Mouse (Mus musculus) liver, adult 2 months (tissue): ENCODE data around the gene Scml4. TPM values are rescaled to one million over a fixed set of nuclear protein-coding genes. Genes with fewer than 3 reads are reported as not detected.

Experiments
- DNase-seq: peaks from one replicate; pipeline ENCODE4 v3.0.0-alpha.2; 2011; ENCODE audit warnings: low read depth, low spot score; ENCODE audit errors: extremely low read depth
- H3K27ac ChIP-seq: fragments of 200-500 bp; replicated peaks from 2 replicates; pipeline ENCODE4 v1.5.1; 2012; ENCODE audit warnings: low read depth, mild to moderate bottlenecking, control low read depth, inconsistent platforms, low read length; ENCODE audit not compliant: insufficient read depth
- H3K27me3 ChIP-seq: fragments of 200-500 bp; 2 replicates; pipeline ENCODE4 v1.6.1; 2012; ENCODE audit warnings: mild to moderate bottlenecking, moderate library complexity, low read length, inconsistent platforms; ENCODE audit not compliant: control insufficient read depth, insufficient read depth
- H3K36me3 ChIP-seq: fragments of 200-500 bp; 2 replicates; pipeline ENCODE4 v1.6.1; 2012; ENCODE audit warnings: low read length, inconsistent platforms; ENCODE audit not compliant: control insufficient read depth, insufficient read depth
- H3K4me1 ChIP-seq: fragments of 200-500 bp; 2 replicates; pipeline ENCODE4 v1.6.1; 2011; ENCODE audit warnings: low read length; ENCODE audit not compliant: control insufficient read depth, insufficient read depth
- H3K4me3 ChIP-seq: fragments of 200-500 bp; 2 replicates; pipeline ENCODE4 v1.5.1; 2011; ENCODE audit warnings: low read depth, mild to moderate bottlenecking, control low read depth, low read length, moderate library complexity; ENCODE audit not compliant: insufficient read depth
- H3K79me2 ChIP-seq: fragments of 200-500 bp; 2 replicates; pipeline ENCODE4 v1.6.1; 2012; ENCODE audit warnings: inconsistent platforms, mild to moderate bottlenecking, low read length, moderate library complexity; ENCODE audit not compliant: control insufficient read depth, insufficient read depth
- H3K9ac ChIP-seq: fragments of 200-500 bp; 2 replicates; pipeline ENCODE4 v1.6.1; 2012; ENCODE audit warnings: low read depth, mild to moderate bottlenecking, control low read depth, inconsistent platforms, low read length
- CTCF ChIP-seq: fragments of 200-500 bp; IDR thresholded peaks from 2 replicates; pipeline ENCODE4 v1.5.1; 2011; ENCODE audit warnings: low read depth, low read length, control low read depth
- POLR2A ChIP-seq: fragments of 200-500 bp; IDR thresholded peaks from 2 replicates; pipeline ENCODE4 v1.6.1; 2011; ENCODE audit warnings: low read length, control low read depth; ENCODE audit not compliant: insufficient read depth; ENCODE audit errors: extremely low read depth
- WGBS: fragments of 180-500 bp; shearing (Covaris S2); methylation state at CpG from one replicate; pipeline ENCODE4 v1.1.7; 2018; 5-methylcytosine and 5-hydroxymethylcytosine counted together
- polyA plus RNA-seq: library from polyadenylated mRNA; depleted of rRNA; stranded (reverse); fragments of >200 nt; gene quantifications from 2 replicates; pipeline ENCODE4 v1.2.3, GENCODE M21; 2012
- total RNA-seq: library from RNA; depleted of rRNA; stranded (reverse); fragments of >200 nt; gene quantifications from 2 replicates; pipeline ENCODE4 v1.2.3, GENCODE M21; 2014

Scml4 gene
- total and polyA plus RNA-seq, 2 experiments = 0.28 to 0.50 TPM

DNA sequence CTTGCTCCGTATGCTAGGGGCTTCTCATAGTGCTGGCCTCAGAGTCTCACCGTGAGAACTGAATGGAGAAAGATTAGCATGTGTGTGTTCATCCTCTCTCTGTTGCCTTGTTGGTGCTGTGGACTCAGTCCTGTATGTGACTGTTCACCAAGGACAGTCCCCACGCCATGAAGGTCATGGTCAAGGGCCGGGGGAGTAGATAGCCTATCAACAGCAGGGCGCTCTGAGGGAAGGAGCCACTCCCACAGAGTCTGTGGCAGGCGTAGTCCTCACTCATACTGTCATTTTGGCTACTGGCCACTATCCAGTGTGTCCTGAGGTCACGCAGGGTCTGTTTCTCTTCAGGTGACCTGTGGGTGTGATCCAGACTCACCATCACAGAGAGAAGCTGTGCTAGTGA, 34.5 kb downstream of the Scml4 start:
- no peak for DNase-seq
- TF ChIP-seq POLR2A (no peak), CTCF (no peak)
- H3K4me3 ChIP-seq = no peak overlapping the region

DNA sequence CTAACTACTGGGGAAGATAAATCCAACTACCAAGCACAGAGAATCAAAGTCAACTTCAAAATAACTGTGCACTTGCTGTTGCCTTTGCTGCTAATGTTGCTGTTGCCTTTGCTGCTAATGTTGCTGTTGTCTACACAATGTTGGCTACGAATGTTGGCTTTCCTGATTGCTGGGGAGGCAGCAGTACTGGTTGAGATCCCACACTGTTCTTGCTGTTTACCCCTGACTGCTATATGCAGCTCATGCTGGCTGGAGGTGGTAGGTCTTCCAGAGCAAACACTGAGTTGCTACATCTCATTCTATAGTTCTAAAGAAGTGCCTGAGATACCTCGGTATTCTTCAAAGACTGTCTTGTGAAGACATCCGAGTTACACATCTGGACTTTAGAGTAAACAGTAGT, 36.5 kb downstream of the Scml4 start:
- 70% methylated on average over 3 of the region's 3 CpGs for WGBS
- no peak for DNase-seq
- no peaks in the 10 kb centered on the region for H3K27me3 ChIP-seq
- H3K4me1 ChIP-seq = no peaks in the 10 kb centered on the region
- H3K36me3 ChIP-seq = no peaks in the 10 kb centered on the region
- no peak overlapping the region for H3K9ac ChIP-seq
- H3K79me2 ChIP-seq = no peaks in the 10 kb centered on the region
- no peak for TF ChIP-seq CTCF
- no peak for TF ChIP-seq POLR2A
- no peak overlapping the region for H3K4me3 ChIP-seq
- H3K27ac ChIP-seq = no peak overlapping the region

More for the DNA sequence above, 34.5 kb downstream of the Scml4 start:
- H3K4me1 ChIP-seq = no peaks in the 10 kb centered on the region
- H3K27ac ChIP-seq = no peak overlapping the region
- no peaks in the 10 kb centered on the region for H3K36me3 ChIP-seq
- WGBS = 66% methylated on average over 7 of the region's 7 CpGs
- no peaks in the 10 kb centered on the region for H3K27me3 ChIP-seq
- H3K79me2 ChIP-seq = no peaks in the 10 kb centered on the region
- no peak overlapping the region for H3K9ac ChIP-seq

DNA sequence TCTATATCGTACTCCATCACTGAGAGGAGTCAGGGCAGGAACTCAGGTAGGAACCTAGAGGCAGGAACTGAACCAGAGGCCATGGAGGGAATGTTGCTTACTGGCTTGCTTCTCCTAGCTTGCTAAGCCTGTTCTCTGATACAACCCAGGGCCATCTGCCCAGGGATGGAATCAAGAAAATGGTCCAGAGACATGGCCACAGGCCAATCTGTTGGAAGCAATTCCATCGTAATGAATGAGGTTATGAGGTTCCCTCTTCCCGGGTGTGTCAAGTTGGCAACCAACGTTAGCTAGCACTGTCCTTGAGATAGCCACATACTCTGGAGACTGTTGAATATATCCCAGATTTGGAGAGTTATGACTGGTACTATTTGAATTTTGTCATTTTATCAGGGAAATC, 37.0 kb downstream of the Scml4 start:
- no peak for DNase-seq
- WGBS = 74% methylated on average over 4 of the region's 4 CpGs
- Histone ChIP-seq H3K79me2 (no peaks in the 10 kb centered on the region), H3K9ac (no peak overlapping the region), H3K36me3 (no peaks in the 10 kb centered on the region), H3K4me3 (no peak overlapping the region), H3K27ac (no peak overlapping the region), H3K4me1 (no peaks in the 10 kb centered on the region), H3K27me3 (no peaks in the 10 kb centered on the region)
- no peak for TF ChIP-seq CTCF
- TF ChIP-seq POLR2A = no peak

DNA sequence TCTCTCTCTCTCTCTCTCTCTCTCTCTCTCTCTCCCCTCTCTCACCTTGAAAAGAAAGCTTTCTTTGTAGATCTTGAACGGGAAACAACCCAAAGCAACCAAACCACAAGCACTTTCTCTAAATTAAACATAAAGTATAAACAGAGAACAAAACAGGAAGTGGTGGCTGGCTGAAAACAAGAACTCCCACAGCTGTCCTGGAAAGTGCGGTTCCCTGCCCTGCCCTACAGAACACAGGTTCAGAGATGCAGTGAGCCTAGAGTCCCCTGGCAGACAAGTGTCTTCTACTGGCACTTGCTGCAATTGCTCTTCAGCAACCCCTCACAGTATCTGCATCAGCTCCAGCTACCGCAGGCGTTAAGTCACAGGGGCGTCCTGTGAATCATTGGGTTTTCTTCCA, 37.5 kb downstream of the Scml4 start:
- Histone ChIP-seq H3K79me2 (no peaks in the 10 kb centered on the region), H3K4me1 (no peaks in the 10 kb centered on the region), H3K27me3 (no peaks in the 10 kb centered on the region), H3K36me3 (no peaks in the 10 kb centered on the region), H3K9ac (no peak overlapping the region), H3K27ac (no peak overlapping the region), H3K4me3 (no peak overlapping the region)
- peak; percentile 18 for DNase-seq
- TF ChIP-seq POLR2A (no peak), CTCF (no peak)
- 75% methylated on average over 5 of the region's 5 CpGs for WGBS

DNA sequence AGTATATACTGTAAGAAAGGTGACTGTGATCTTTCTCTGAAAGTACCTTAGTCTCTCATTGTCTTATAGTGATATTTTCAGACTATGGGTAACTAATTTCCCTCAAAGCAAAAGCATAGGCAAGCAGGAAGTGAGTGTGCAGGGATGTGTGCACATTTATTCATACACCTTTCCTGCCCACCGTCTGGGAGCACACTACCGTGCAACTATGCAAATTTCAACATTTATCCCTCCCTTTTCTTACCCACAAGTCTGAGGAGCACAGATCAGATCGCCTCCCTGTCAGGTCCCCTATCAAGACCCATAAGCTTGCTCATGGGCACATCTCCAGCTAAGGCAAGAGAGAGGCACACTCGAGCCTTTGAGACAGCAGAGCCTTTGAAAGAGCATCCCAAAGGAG, 41.2 kb downstream of the Scml4 start:
- TF ChIP-seq POLR2A = no peak
- TF ChIP-seq CTCF = no peak
- H3K4me3 ChIP-seq = no peak overlapping the region
- no peaks in the 10 kb centered on the region for H3K36me3 ChIP-seq
- no peak for DNase-seq
- WGBS = 83% methylated on average over 4 of the region's 4 CpGs
- no peak overlapping the region for H3K9ac ChIP-seq
- no peaks in the 10 kb centered on the region for H3K79me2 ChIP-seq
- H3K27me3 ChIP-seq = no peaks in the 10 kb centered on the region
- H3K4me1 ChIP-seq = no peaks in the 10 kb centered on the region
- no peak overlapping the region for H3K27ac ChIP-seq

DNA sequence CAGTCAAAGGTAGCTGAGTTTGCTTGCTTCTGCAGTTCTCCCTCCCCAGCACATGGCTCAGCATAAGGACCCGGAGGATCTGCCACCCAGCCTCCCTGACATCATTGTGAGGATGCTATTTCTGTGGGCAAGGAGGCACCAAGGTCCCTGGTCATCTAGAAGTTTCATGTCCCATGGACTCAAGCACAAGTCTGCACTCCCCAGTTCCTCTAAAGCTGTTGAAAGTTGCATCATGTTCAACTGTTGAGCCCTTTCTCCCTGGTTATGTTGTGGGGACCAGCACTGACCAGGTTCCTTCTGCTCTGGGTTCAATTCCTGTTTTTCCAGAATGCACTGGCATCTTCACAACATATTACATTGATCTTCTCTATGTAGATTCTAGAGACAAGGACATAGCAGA, 42.9 kb downstream of the Scml4 start:
- no peak overlapping the region for H3K27ac ChIP-seq
- H3K27me3 ChIP-seq = no peaks in the 10 kb centered on the region
- DNase-seq = no peak
- TF ChIP-seq CTCF = no peak
- TF ChIP-seq POLR2A = no peak
- H3K4me1 ChIP-seq = no peaks in the 10 kb centered on the region
- WGBS = 81% methylated on average over 1 of the region's 1 CpGs
- H3K79me2 ChIP-seq = no peaks in the 10 kb centered on the region
- no peaks in the 10 kb centered on the region for H3K36me3 ChIP-seq
- no peak overlapping the region for H3K4me3 ChIP-seq
- H3K9ac ChIP-seq = no peak overlapping the region
